Mouse (Mus musculus): ENCODE data around the gene Ireb2. TPM values are rescaled to one million over a fixed set of nuclear protein-coding genes. Genes with fewer than 3 reads are reported as not detected.

The Ireb2 gene
- polyA plus RNA-seq, 1 experiment from 2014 or later = 62.3 TPM

- DNase-seq (no peak), ATAC-seq (ENCODE audit: low FRiP score, low TSS enrichment) (no peak)
- Histone ChIP-seq H3K9me3 (ENCODE audit: control insufficient read depth, low read length) (no peaks in the 10 kb centered on the region), H3K36me3 (ENCODE audit: control insufficient read depth, insufficient read depth, low read length) (0 out of 2 replicates have a peak, but pooled peaks cover 4% of the 10 kb centered on the region), H3K4me2 (ENCODE audit: low read length) (no peak overlapping the region), H3K4me1 (ENCODE audit: control insufficient read depth, insufficient read depth, low read length) (0 out of 2 replicates have a peak, but pooled peaks cover 5% of the 10 kb centered on the region), H3K27me3 (ENCODE audit: control insufficient read depth, insufficient read depth, low read length) (no peaks in the 10 kb centered on the region), H3K27ac (replicated peaks; ENCODE audit: low read depth, low read length) (no peak overlapping the region), H3K9ac (replicated peaks; ENCODE audit: low read length) (no peak overlapping the region), H3K4me3 (replicated peaks; ENCODE audit: low read depth, low read length) (no peak overlapping the region)
- WGBS = 80% methylated on average over 2 of the region's 2 CpGs
Observed at GRCm38 (mm10) chr9:54918191-54918590, 54.6 kb downstream of the Ireb2 start.

- WGBS = 95% methylated on average over 5 of the region's 5 CpGs
- H3K36me3 ChIP-seq (ENCODE audit: control insufficient read depth, insufficient read depth, low read length) = 0 out of 2 replicates have a peak, but pooled peaks cover 4% of the 10 kb centered on the region
- H3K27me3 ChIP-seq (ENCODE audit: control insufficient read depth, insufficient read depth, low read length) = no peaks in the 10 kb centered on the region
- H3K4me1 ChIP-seq (ENCODE audit: control insufficient read depth, insufficient read depth, low read length) = 0 out of 2 replicates have a peak, but pooled peaks cover 5% of the 10 kb centered on the region
- H3K9me3 ChIP-seq (ENCODE audit: control insufficient read depth, low read length) = no peaks in the 10 kb centered on the region
- DNase-seq = no peak
- ATAC-seq (ENCODE audit: low FRiP score, low TSS enrichment) = no peak
- no peak overlapping the region for H3K4me3 ChIP-seq (replicated peaks; ENCODE audit: low read depth, low read length)
- no peak overlapping the region for H3K27ac ChIP-seq (replicated peaks; ENCODE audit: low read depth, low read length)
- H3K9ac ChIP-seq (replicated peaks; ENCODE audit: low read length) = no peak overlapping the region
- H3K4me2 ChIP-seq (ENCODE audit: low read length) = no peak overlapping the region
Observed at GRCm38 (mm10) chr9:54918781-54919180, 55.2 kb downstream of the Ireb2 start.

GRCm38 (mm10) chr9:54919946-54920345 is 56.4 kb downstream of the Ireb2 start:
- no peak overlapping the region for H3K4me2 ChIP-seq (ENCODE audit: low read length)
- no peak for DNase-seq
- H3K27me3 ChIP-seq (ENCODE audit: control insufficient read depth, insufficient read depth, low read length) = no peaks in the 10 kb centered on the region
- H3K36me3 ChIP-seq (ENCODE audit: control insufficient read depth, insufficient read depth, low read length) = 0 out of 2 replicates have a peak, but pooled peaks cover 4% of the 10 kb centered on the region
- no peak overlapping the region for H3K27ac ChIP-seq (replicated peaks; ENCODE audit: low read depth, low read length)
- H3K9ac ChIP-seq (replicated peaks; ENCODE audit: low read length) = no peak overlapping the region
- ATAC-seq (ENCODE audit: low FRiP score, low TSS enrichment) = no peak
- 56% methylated on average over 4 of the region's 4 CpGs for WGBS
- 0 out of 2 replicates have a peak, but pooled peaks cover 5% of the 10 kb centered on the region for H3K4me1 ChIP-seq (ENCODE audit: control insufficient read depth, insufficient read depth, low read length)
- H3K4me3 ChIP-seq (replicated peaks; ENCODE audit: low read depth, low read length) = no peak overlapping the region
- no peaks in the 10 kb centered on the region for H3K9me3 ChIP-seq (ENCODE audit: control insufficient read depth, low read length)

- H3K9ac ChIP-seq (replicated peaks; ENCODE audit: low read length) = no peak overlapping the region
- DNase-seq (no peak), ATAC-seq (ENCODE audit: low FRiP score, low TSS enrichment) (no peak)
- no peak overlapping the region for H3K4me2 ChIP-seq (ENCODE audit: low read length)
- no peaks in the 10 kb centered on the region for H3K27me3 ChIP-seq (ENCODE audit: control insufficient read depth, insufficient read depth, low read length)
- no peaks in the 10 kb centered on the region for H3K36me3 ChIP-seq (ENCODE audit: control insufficient read depth, insufficient read depth, low read length)
- H3K9me3 ChIP-seq (ENCODE audit: control insufficient read depth, low read length) = no peaks in the 10 kb centered on the region
- no peak overlapping the region for H3K4me3 ChIP-seq (replicated peaks; ENCODE audit: low read depth, low read length)
- H3K4me1 ChIP-seq (ENCODE audit: control insufficient read depth, insufficient read depth, low read length) = no peaks in the 10 kb centered on the region
- no peak overlapping the region for H3K27ac ChIP-seq (replicated peaks; ENCODE audit: low read depth, low read length)
- 93% methylated on average over 1 of the region's 1 CpGs for WGBS
Observed at GRCm38 (mm10) chr9:54930741-54931140, 67.2 kb downstream of the Ireb2 start.

- Histone ChIP-seq H3K27me3 (ENCODE audit: control insufficient read depth, insufficient read depth, low read length) (no peaks in the 10 kb centered on the region), H3K36me3 (ENCODE audit: control insufficient read depth, insufficient read depth, low read length) (no peaks in the 10 kb centered on the region), H3K4me2 (ENCODE audit: low read length) (no peak overlapping the region), H3K4me3 (replicated peaks; ENCODE audit: low read depth, low read length) (no peak overlapping the region), H3K27ac (replicated peaks; ENCODE audit: low read depth, low read length) (no peak overlapping the region), H3K9ac (replicated peaks; ENCODE audit: low read length) (no peak overlapping the region), H3K9me3 (ENCODE audit: control insufficient read depth, low read length) (no peaks in the 10 kb centered on the region), H3K4me1 (ENCODE audit: control insufficient read depth, insufficient read depth, low read length) (no peaks in the 10 kb centered on the region)
- WGBS = 10% methylated on average over 1 of the region's 1 CpGs
- ATAC-seq (ENCODE audit: low FRiP score, low TSS enrichment) (no peak), DNase-seq (no peak)
Observed at GRCm38 (mm10) chr9:54931765-54932164, 68.2 kb downstream of the Ireb2 start.

- Histone ChIP-seq H3K4me2 (ENCODE audit: low read length) (no peak overlapping the region), H3K4me3 (replicated peaks; ENCODE audit: low read depth, low read length) (no peak overlapping the region), H3K27ac (replicated peaks; ENCODE audit: low read depth, low read length) (no peak overlapping the region), H3K27me3 (ENCODE audit: control insufficient read depth, insufficient read depth, low read length) (no peaks in the 10 kb centered on the region), H3K9me3 (ENCODE audit: control insufficient read depth, low read length) (no peaks in the 10 kb centered on the region), H3K36me3 (ENCODE audit: control insufficient read depth, insufficient read depth, low read length) (no peaks in the 10 kb centered on the region), H3K4me1 (ENCODE audit: control insufficient read depth, insufficient read depth, low read length) (no peaks in the 10 kb centered on the region), H3K9ac (replicated peaks; ENCODE audit: low read length) (no peak overlapping the region)
- DNase-seq (no peak), ATAC-seq (ENCODE audit: low FRiP score, low TSS enrichment) (no peak)
- WGBS = 79% methylated on average over 2 of the region's 2 CpGs
Observed at GRCm38 (mm10) chr9:54932379-54932778, 68.8 kb downstream of the Ireb2 start.

- H3K27ac ChIP-seq (replicated peaks; ENCODE audit: low read depth, low read length) = no peak overlapping the region
- H3K36me3 ChIP-seq (ENCODE audit: control insufficient read depth, insufficient read depth, low read length) = no peaks in the 10 kb centered on the region
- no peaks in the 10 kb centered on the region for H3K4me1 ChIP-seq (ENCODE audit: control insufficient read depth, insufficient read depth, low read length)
- H3K9me3 ChIP-seq (ENCODE audit: control insufficient read depth, low read length) = no peaks in the 10 kb centered on the region
- no peak overlapping the region for H3K4me3 ChIP-seq (replicated peaks; ENCODE audit: low read depth, low read length)
- 91% methylated on average over 4 of the region's 4 CpGs for WGBS
- H3K4me2 ChIP-seq (ENCODE audit: low read length) = no peak overlapping the region
- DNase-seq (no peak), ATAC-seq (ENCODE audit: low FRiP score, low TSS enrichment) (no peak)
- H3K9ac ChIP-seq (replicated peaks; ENCODE audit: low read length) = no peak overlapping the region
- no peaks in the 10 kb centered on the region for H3K27me3 ChIP-seq (ENCODE audit: control insufficient read depth, insufficient read depth, low read length)
Observed at GRCm38 (mm10) chr9:54942071-54942470, 78.5 kb downstream of the Ireb2 start.

- 75% methylated on average over 2 of the region's 2 CpGs for WGBS
- no peak for ATAC-seq (ENCODE audit: low FRiP score, low TSS enrichment)
- DNase-seq = no peak
- H3K9ac ChIP-seq (replicated peaks; ENCODE audit: low read length) = no peak overlapping the region
- H3K9me3 ChIP-seq (ENCODE audit: control insufficient read depth, low read length) = no peaks in the 10 kb centered on the region
- H3K27ac ChIP-seq (replicated peaks; ENCODE audit: low read depth, low read length) = no peak overlapping the region
- H3K27me3 ChIP-seq (ENCODE audit: control insufficient read depth, insufficient read depth, low read length) = no peaks in the 10 kb centered on the region
- H3K4me1 ChIP-seq (ENCODE audit: control insufficient read depth, insufficient read depth, low read length) = no peaks in the 10 kb centered on the region
- no peaks in the 10 kb centered on the region for H3K36me3 ChIP-seq (ENCODE audit: control insufficient read depth, insufficient read depth, low read length)
- H3K4me2 ChIP-seq (ENCODE audit: low read length) = no peak overlapping the region
- H3K4me3 ChIP-seq (replicated peaks; ENCODE audit: low read depth, low read length) = no peak overlapping the region
Observed at GRCm38 (mm10) chr9:54944467-54944866, 80.9 kb downstream of the Ireb2 start.

GRCm38 (mm10) chr9:54946256-54946655 is 82.7 kb downstream of the Ireb2 start:
- Histone ChIP-seq H3K27me3 (ENCODE audit: control insufficient read depth, insufficient read depth, low read length) (no peaks in the 10 kb centered on the region), H3K9me3 (ENCODE audit: control insufficient read depth, low read length) (no peaks in the 10 kb centered on the region), H3K9ac (replicated peaks; ENCODE audit: low read length) (no peak overlapping the region), H3K4me1 (ENCODE audit: control insufficient read depth, insufficient read depth, low read length) (no peaks in the 10 kb centered on the region), H3K4me3 (replicated peaks; ENCODE audit: low read depth, low read length) (no peak overlapping the region), H3K4me2 (ENCODE audit: low read length) (no peak overlapping the region), H3K27ac (replicated peaks; ENCODE audit: low read depth, low read length) (no peak overlapping the region), H3K36me3 (ENCODE audit: control insufficient read depth, insufficient read depth, low read length) (no peaks in the 10 kb centered on the region)
- ATAC-seq (ENCODE audit: low FRiP score, low TSS enrichment) = no peak
- WGBS = 82% methylated on average over 16 of the region's 16 CpGs
- no peak for DNase-seq
